Mouse (Mus musculus) MEL (cell line): ENCODE data around the gene Cxcr6. TPM values are rescaled to one million over a fixed set of nuclear protein-coding genes. Genes with fewer than 3 reads are reported as not detected.
A peak's percentile ranks its signal among the peaks of the same experiment; 100 is the strongest.

Source experiments
- DNase-seq: peaks from one replicate; pipeline ENCODE4 v3.0.0; 2011; ENCODE audit warnings: low read depth, low spot score
- H3K27ac ChIP-seq: 2 replicates; pipeline ENCODE4 v1.5.1; 2012; ENCODE audit warnings: low read depth, mild to moderate bottlenecking, control low read depth, low read length, moderate library complexity; ENCODE audit not compliant: control insufficient read depth
- H3K27me3 ChIP-seq, 2 experiments: fragments of 150-350 bp in 1 of 2; sonication (generic) in 1 of 2; 2 replicates each; pipeline ENCODE4 v1.6.1; 2012; ENCODE audit warnings: low read length in 2 of 2, mild to moderate bottlenecking in 2 of 2, improper control_type of control experiment in 1 of 2, moderate library complexity in 1 of 2; ENCODE audit not compliant: insufficient read depth in 2 of 2, control insufficient read depth in 1 of 2
- H3K36me3 ChIP-seq, 2 experiments: 2 replicates each; pipeline ENCODE4 v1.6.1; 2012 to 2014; ENCODE audit warnings: low read length in 2 of 2, improper control_type of control experiment in 1 of 2, inconsistent platforms in 1 of 2, mild to moderate bottlenecking in 1 of 2; ENCODE audit not compliant: insufficient read depth in 2 of 2, control insufficient read depth in 1 of 2
- H3K4me1 ChIP-seq, 2 experiments: fragments of 150-350 bp in 1 of 2; sonication (generic) in 1 of 2; 2 replicates each; pipeline ENCODE4 v1.6.1; 2012; ENCODE audit warnings: low read length in 2 of 2, improper control_type of control experiment in 1 of 2, mild to moderate bottlenecking in 1 of 2; ENCODE audit not compliant: insufficient read depth in 2 of 2, control insufficient read depth in 1 of 2
- H3K4me3 ChIP-seq, 2 experiments: fragments of 150-350 bp in 1 of 2; sonication (generic) in 1 of 2; 2 replicates each; pipeline ENCODE4 v1.5.1; 2012; ENCODE audit warnings: low read depth in 2 of 2, low read length in 2 of 2, mild to moderate bottlenecking in 2 of 2, moderate library complexity in 2 of 2, control low read depth in 1 of 2, improper control_type of control experiment in 1 of 2; ENCODE audit not compliant: control insufficient read depth in 1 of 2, insufficient read depth in 1 of 2
- H3K79me2 ChIP-seq: 2 replicates; pipeline ENCODE4 v1.6.1; 2012; ENCODE audit warnings: mild to moderate bottlenecking, low read length, moderate library complexity; ENCODE audit not compliant: control insufficient read depth, poor library complexity, insufficient read depth
- H3K9ac ChIP-seq: 2 replicates; pipeline ENCODE4 v1.6.1; 2012; ENCODE audit warnings: low read depth, mild to moderate bottlenecking, control low read depth, low read length, moderate library complexity; ENCODE audit not compliant: control insufficient read depth, poor library complexity, severe bottlenecking
- H3K9me3 ChIP-seq: fragments of 150-350 bp; sonication (generic); replicated peaks from 2 replicates; pipeline ENCODE4 v1.6.1; 2012; ENCODE audit warnings: mild to moderate bottlenecking, low read length, improper control_type of control experiment, moderate library complexity; ENCODE audit not compliant: insufficient read depth
- CTCF ChIP-seq, 3 experiments: IDR thresholded peaks in 2 of 3; conservative IDR thresholded peaks in 1 of 3; 2 replicates each; pipeline ENCODE4 v1.5.1; 2011 to 2012; ENCODE audit warnings: low read length in 3 of 3, low read depth in 2 of 3, mild to moderate bottlenecking in 2 of 3, improper control_type of control experiment in 1 of 3, inconsistent platforms in 1 of 3, mixed read lengths in 1 of 3, moderate library complexity in 1 of 3; ENCODE audit not compliant: control insufficient read depth in 1 of 3, insufficient read depth in 1 of 3, poor library complexity in 1 of 3, severe bottlenecking in 1 of 3
- E2F4 ChIP-seq: IDR thresholded peaks from 2 replicates; pipeline ENCODE4 v1.6.1; 2011; ENCODE audit warnings: low read depth, low read length, improper control_type of control experiment, borderline replicate concordance
- ELF1 ChIP-seq: IDR thresholded peaks from 2 replicates; pipeline ENCODE4 v1.6.1; 2014; ENCODE audit warnings: low read depth, mild to moderate bottlenecking, inconsistent platforms, low read length, improper control_type of control experiment, moderate library complexity
- EP300 ChIP-seq, 2 experiments: IDR thresholded peaks; 2 replicates each; pipeline ENCODE4 v1.6.1; 2011; ENCODE audit warnings: improper control_type of control experiment in 2 of 2, low read length in 2 of 2, low read depth in 1 of 2, mild to moderate bottlenecking in 1 of 2
- ETS1 ChIP-seq: IDR thresholded peaks from 2 replicates; pipeline ENCODE4 v1.6.1; 2012; ENCODE audit warnings: low read depth, mild to moderate bottlenecking, inconsistent platforms, low read length, improper control_type of control experiment, moderate library complexity
- HCFC1 ChIP-seq: IDR thresholded peaks from 2 replicates; pipeline ENCODE4 v1.6.1; 2012; ENCODE audit warnings: low read depth, mild to moderate bottlenecking, inconsistent platforms, low read length, improper control_type of control experiment, moderate library complexity
- MAFK ChIP-seq: IDR thresholded peaks from 2 replicates; pipeline ENCODE4 v1.6.1; 2011; ENCODE audit warnings: low read depth, mild to moderate bottlenecking, low read length, improper control_type of control experiment, borderline replicate concordance
- MXI1 ChIP-seq: IDR thresholded peaks from 2 replicates; pipeline ENCODE4 v1.6.1; 2011; ENCODE audit warnings: mild to moderate bottlenecking, low read depth, low read length, improper control_type of control experiment
- MYB ChIP-seq: IDR thresholded peaks from 2 replicates; pipeline ENCODE4 v1.6.1; 2011; ENCODE audit warnings: mild to moderate bottlenecking, low read depth, low read length, improper control_type of control experiment
- MYC ChIP-seq: IDR thresholded peaks from 2 replicates; pipeline ENCODE4 v1.6.1; 2011; ENCODE audit warnings: low read depth, mild to moderate bottlenecking, low read length, improper control_type of control experiment, moderate library complexity
- NELFE ChIP-seq: IDR thresholded peaks from 2 replicates; pipeline ENCODE4 v1.6.1; 2011; ENCODE audit warnings: low read depth, low read length, improper control_type of control experiment
- RCOR1 ChIP-seq: IDR thresholded peaks from 2 replicates; pipeline ENCODE4 v1.6.1; 2012; ENCODE audit warnings: low read depth, mild to moderate bottlenecking, inconsistent platforms, low read length, improper control_type of control experiment
- SIN3A ChIP-seq: IDR thresholded peaks from 2 replicates; pipeline ENCODE4 v1.6.1; 2012; ENCODE audit warnings: low read length, improper control_type of control experiment, inconsistent platforms
- TBP ChIP-seq: IDR thresholded peaks from 2 replicates; pipeline ENCODE4 v1.8.0; 2011; ENCODE audit warnings: low read depth, low read length, improper control_type of control experiment
- UBTF ChIP-seq: IDR thresholded peaks from 2 replicates; pipeline ENCODE4 v1.6.1; 2012; ENCODE audit warnings: low read depth, mild to moderate bottlenecking, inconsistent platforms, low read length, improper control_type of control experiment, moderate library complexity, borderline replicate concordance; ENCODE audit not compliant: insufficient read depth
- USF2 ChIP-seq, 2 experiments: IDR thresholded peaks; 2 replicates each; pipeline ENCODE4 v1.6.1; 2011 to 2012; ENCODE audit warnings: improper control_type of control experiment in 2 of 2, low read length in 2 of 2, borderline replicate concordance in 1 of 2, inconsistent platforms in 1 of 2, low read depth in 1 of 2, mild to moderate bottlenecking in 1 of 2; ENCODE audit not compliant: insufficient read depth in 1 of 2
- ZMIZ1 ChIP-seq: IDR thresholded peaks from 2 replicates; pipeline ENCODE4 v1.6.1; 2012; ENCODE audit warnings: low read depth, mild to moderate bottlenecking, inconsistent platforms, low read length, improper control_type of control experiment, moderate library complexity
- ZNF384 ChIP-seq: IDR thresholded peaks from 2 replicates; pipeline ENCODE4 v1.6.1; 2012; ENCODE audit warnings: low read depth, mild to moderate bottlenecking, inconsistent platforms, low read length, improper control_type of control experiment
- polyA plus RNA-seq, 2 experiments: library from polyadenylated mRNA; stranded (reverse) in 1 of 2; unstranded in 1 of 2; fragments of >175 nt in 1 of 2; fragments of >200 nt in 1 of 2; gene quantifications; 2 replicates each; pipeline versions ENCODE4 v1.2.1 to v1.2.4; 2012; ENCODE audit warnings: low replicate concordance in 2 of 2, low read depth in 1 of 2; ENCODE audit not compliant: insufficient read length in 2 of 2, insufficient read depth in 1 of 2, missing spikeins in 1 of 2
- total RNA-seq: library from RNA; depleted of rRNA; stranded (reverse); fragments of 300-350 nt; gene quantifications from 2 replicates; pipeline ENCODE4 v1.2.3, GENCODE M21; 2012

The Cxcr6 gene
- total and polyA plus RNA-seq, 3 experiments = 0.04 TPM; not detected in 2

GRCm38 (mm10) chr9:123811831-123812230 lies 5.6 kb downstream of the Cxcr6 start:
- H3K79me2 ChIP-seq = no peaks in the 10 kb centered on the region
- no peaks in the 10 kb centered on the region for H3K9me3 ChIP-seq
- no peak for DNase-seq
- H3K9ac ChIP-seq = no peak overlapping the region
- TF ChIP-seq CTCF (IDR thresholded peaks at IDR 0.05 in 2 of 3, conservative IDR thresholded peaks at IDR 0.05 in 1 of 3; ENCODE audit: control insufficient read depth in 1 of 3, insufficient read depth in 1 of 3, low read depth in 2 of 3, low read length in 3 of 3, poor library complexity in 1 of 3, severe bottlenecking in 1 of 3) = no peak
- no peak for TF ChIP-seq ZMIZ1
- no peak for TF ChIP-seq RCOR1
- TF ChIP-seq MAFK = no peak
- TF ChIP-seq TBP = no peak
- no peak for TF ChIP-seq NELFE
- no peak for TF ChIP-seq MYB
- no peak for TF ChIP-seq ETS1
- no peak for TF ChIP-seq HCFC1
- no peak for TF ChIP-seq E2F4
- TF ChIP-seq ZNF384 = no peak
- no peak for TF ChIP-seq SIN3A
- TF ChIP-seq ELF1 = no peak
- TF ChIP-seq EP300 (IDR thresholded peaks at IDR 0.05; ENCODE audit: low read depth in 1 of 2, low read length in 2 of 2) = no peak
- no peak for TF ChIP-seq MXI1
- no peak for TF ChIP-seq UBTF
- TF ChIP-seq USF2 (IDR thresholded peaks at IDR 0.05; ENCODE audit: borderline replicate concordance in 1 of 2, insufficient read depth in 1 of 2, low read depth in 1 of 2, low read length in 2 of 2) = no peak
- no peaks in the 10 kb centered on the region for H3K27me3 ChIP-seq
- H3K4me1 ChIP-seq = no peaks in the 10 kb centered on the region; a peak in 1 of 4 replicates
- H3K4me3 ChIP-seq = no peak overlapping the region
- H3K27ac ChIP-seq = no peak overlapping the region
- H3K36me3 ChIP-seq = peaks cover 2 to 3% of the 10 kb centered on the region in 2 experiments; a peak in 3 of 4 replicates

GRCm38 (mm10) chr9:123814326-123814725 lies 8.1 kb downstream of the Cxcr6 start:
- no peaks in the 10 kb centered on the region for H3K79me2 ChIP-seq
- H3K27ac ChIP-seq = no peak overlapping the region
- H3K27me3 ChIP-seq = no peaks in the 10 kb centered on the region
- no peak overlapping the region for H3K4me3 ChIP-seq
- H3K36me3 ChIP-seq = peaks cover 0 to 4% of the 10 kb centered on the region in 2 experiments; a peak in 2 of 4 replicates
- no peak overlapping the region for H3K9ac ChIP-seq
- TF ChIP-seq MYC (no peak), RCOR1 (peak; percentile 8; the same call in 1 of the 2 replicates)
- TF ChIP-seq, all 39 proteins: peak for 1
- H3K9me3 ChIP-seq = no peaks in the 10 kb centered on the region
- no peak for DNase-seq
- no peaks in the 10 kb centered on the region for H3K4me1 ChIP-seq
